Mouse (Mus musculus) adrenal gland, postnatal 4 days (tissue): ENCODE measurements around the gene BC067074. TPM values are rescaled to one million over a fixed set of nuclear protein-coding genes. Genes with fewer than 3 reads are reported as not detected.
"Not testable (repeated sequence)": the region's sequence is repeated elsewhere in the genome, so short reads cannot be mapped to it uniquely, and the experiment has no call there.

ENCODE experiments used
- DNase-seq, 2 experiments: peaks; one replicate each; pipeline ENCODE4 v3.0.0; 2021 to 2022; ENCODE audit warnings: low spot score in 2 of 2, mixed read lengths in 2 of 2
- total RNA-seq, 2 experiments: library from RNA; stranded (reverse); gene quantifications; 2 replicates each; pipeline ENCODE4 v1.2.3; 2021

Gene BC067074
- total RNA-seq, 2 experiments from 2014 or later: 3.9 to 5.7 TPM

- no peak for DNase-seq
Observed at GRCm38 (mm10) chr13:113374084-113374405, 81.1 kb downstream of the BC067074 start.

DNA sequence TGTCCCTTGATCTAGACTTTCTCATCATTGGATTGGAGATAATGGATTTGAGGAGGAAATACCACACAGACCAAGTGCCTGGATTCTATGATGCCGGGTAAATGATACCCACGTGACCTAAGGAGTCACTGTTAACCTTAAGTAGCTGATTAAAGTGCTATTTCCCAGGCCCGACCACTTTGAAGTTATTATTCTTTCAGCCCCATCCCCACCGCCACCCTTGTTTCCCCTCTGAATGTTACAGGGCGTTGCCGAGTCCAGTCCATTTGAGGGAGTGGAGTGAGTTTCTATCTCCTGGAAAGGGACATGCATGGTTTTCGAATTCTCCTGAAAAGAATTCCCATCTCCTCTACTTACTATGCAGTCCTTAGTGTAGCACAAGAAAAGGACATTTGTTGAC lies 84.7 kb downstream of the BC067074 start:
- DNase-seq: no peak

DNA sequence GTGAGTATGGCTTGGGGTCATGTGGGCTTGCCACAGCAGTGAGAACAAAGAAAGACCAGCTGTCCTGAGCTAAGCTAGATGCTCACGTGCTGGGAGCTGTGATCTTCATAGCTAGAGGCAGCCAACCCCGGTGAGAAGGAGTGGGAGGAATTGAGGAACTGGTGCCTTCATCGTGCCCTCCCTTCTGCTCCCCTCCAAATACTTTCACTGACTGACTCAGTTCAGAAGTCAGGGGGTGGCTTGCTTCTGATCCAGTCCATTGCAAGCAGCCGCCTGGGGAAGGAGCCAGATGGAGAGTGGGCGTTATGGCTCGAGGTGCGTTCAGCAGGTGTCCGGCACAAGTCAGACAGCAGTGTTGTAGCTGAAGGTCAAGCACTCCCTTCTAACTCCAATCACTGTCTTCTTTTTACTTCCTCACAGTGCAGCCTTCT lies 86.0 kb downstream of the BC067074 start:
- no peak for DNase-seq

- no peak for DNase-seq
Observed at GRCm38 (mm10) chr13:113379766-113380309, 86.9 kb downstream of the BC067074 start.

GRCm38 (mm10) chr13:113381710-113382109 lies 88.8 kb downstream of the BC067074 start:
- no peak for DNase-seq

DNA sequence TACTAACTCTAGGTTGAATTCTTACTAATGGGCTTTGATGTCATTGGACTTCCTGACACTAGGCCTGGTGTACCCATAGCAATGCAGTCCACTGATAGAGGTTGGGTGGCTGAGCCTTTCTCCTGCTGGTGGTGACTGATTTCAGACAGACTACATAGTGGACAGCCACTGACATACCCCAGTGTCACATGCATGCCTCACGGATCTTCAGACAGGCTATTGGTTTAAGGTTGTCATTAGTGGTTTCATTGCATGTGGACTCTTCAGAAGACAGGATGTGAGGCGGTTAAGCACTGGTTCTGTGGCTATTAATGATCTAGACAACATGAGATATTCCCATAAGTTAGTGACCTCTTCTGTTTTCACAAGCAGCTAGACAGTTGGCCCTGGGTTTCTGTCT lies 89.2 kb downstream of the BC067074 start:
- no peak for DNase-seq

DNA sequence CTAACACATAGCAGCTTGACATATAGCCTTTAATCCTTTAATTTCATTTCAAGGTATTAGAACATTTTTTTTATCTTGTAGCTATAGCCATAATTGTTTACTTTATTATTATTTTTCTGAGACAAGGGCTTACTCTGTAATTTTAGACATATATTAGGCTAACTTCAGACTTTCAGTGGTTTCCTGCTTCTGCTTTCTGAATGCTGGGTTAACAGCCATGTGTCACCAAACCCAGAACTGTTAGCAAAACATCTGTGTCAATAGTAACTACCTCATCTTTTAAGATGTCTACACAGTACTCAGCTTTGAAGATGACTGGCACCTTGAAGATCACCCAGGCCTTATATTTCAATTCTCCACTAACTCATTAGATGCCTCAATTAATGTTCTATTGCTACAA lies 89.8 kb downstream of the BC067074 start:
- not testable (repeated sequence) for DNase-seq

DNA sequence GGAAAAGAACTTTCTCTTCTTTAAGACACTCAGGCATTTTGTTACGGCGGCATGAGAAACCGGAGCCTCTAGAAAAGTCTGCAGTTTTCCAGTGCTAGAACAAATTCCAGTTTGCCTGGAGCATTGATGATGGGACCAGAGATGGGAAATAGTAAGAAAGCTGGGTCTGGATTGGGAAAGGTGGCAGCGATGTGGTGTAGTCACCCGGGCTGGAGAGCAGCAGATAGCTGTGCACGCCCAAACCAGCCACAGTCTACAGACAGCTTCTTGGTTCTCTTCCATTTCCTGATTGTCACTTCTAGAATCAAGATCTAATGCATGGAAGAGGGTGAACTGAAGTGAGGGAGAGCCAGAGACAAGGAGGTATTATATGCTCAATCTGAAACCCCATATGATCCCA lies 100.4 kb downstream of the BC067074 start:
- DNase-seq: no peak

- no peak for DNase-seq
Observed at GRCm38 (mm10) chr13:113394591-113394990, 101.6 kb downstream of the BC067074 start.

DNA sequence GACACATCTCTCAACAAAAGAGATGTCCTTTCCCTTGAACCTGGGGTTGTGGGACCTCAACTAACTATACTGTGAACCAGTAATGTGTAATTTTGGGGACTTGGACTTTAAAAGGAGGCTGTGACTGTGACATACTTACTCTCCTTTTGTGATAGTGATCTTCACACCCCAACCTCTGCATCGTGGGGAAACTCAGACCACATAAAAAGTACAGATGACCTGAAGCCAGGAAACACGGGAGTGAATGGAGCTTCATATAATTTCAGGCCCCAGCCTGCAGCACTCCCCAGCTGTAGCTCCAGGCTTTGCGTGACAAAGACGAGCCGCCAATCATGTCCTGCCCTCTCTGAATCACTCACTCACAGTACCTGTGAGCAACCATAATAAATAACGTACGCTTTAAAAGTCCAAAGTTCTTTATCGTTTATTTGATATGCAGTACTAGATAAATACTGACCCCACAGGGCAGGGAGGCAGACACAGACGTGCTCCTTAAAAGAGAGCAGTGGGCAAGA lies 104.1 kb downstream of the BC067074 start:
- no peak for DNase-seq

- DNase-seq: no peak
Observed at GRCm38 (mm10) chr13:113401373-113402010, 108.5 kb downstream of the BC067074 start.

DNA sequence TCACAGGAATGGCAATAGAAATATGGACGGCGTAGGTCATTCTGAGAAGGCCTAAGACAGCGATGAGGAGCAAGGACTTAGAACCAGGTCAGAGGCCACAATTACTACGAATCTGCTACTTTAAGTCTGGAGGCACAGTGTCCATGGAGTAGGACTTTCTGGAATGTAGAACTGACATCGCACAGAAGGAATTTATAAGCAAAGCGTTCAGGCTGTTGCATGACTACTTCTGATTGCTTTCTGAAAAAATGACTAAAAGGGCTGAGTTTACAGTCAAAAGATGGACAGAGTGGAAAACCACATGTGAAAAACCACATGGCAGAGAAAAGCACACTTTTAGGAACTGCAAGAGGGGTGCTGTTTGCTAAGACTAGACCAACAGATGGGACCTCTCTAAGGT lies 110.7 kb downstream of the BC067074 start:
- DNase-seq: no peak

DNA sequence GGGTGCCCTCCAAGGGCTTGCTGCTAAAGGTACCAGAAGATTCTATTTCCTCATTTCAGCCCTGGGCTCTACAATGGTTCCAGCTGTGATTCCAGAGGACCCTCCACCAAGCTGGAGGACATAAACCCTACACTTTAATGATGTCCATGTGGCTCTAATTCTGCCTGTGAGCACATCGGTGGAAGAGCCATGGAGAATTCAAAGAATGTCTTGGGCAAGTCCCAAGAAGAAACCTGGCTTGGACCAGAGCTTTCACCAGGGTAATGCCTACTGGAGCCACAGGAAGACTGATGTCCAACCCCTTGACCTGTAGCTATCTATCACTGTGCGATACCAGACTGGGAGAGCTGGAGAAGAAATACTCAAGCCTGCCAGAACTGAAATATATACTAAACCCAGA lies 111.2 kb downstream of the BC067074 start:
- no peak for DNase-seq

DNA sequence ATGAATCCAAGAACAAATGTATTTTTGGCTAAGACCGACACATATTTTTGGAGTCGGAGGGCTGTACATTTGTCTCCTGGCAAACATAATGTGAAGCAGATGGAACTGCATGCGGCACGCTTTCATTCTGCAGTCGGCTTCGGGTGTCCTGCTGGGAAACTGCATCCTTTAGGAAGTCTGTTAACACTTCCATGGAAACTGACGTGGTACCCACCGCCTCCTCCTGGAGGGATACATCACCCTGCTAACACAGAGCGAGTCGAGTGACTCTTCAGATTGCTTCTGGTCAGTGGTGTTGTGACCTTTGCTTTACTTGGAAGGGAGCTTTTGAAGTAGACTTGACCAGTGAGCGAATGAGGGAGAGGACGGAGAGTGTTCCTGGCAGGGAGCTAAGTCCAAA lies 117.0 kb downstream of the BC067074 start:
- no peak for DNase-seq

- no peak for DNase-seq
Observed at GRCm38 (mm10) chr13:113415527-113415926, 122.6 kb downstream of the BC067074 start.

DNA sequence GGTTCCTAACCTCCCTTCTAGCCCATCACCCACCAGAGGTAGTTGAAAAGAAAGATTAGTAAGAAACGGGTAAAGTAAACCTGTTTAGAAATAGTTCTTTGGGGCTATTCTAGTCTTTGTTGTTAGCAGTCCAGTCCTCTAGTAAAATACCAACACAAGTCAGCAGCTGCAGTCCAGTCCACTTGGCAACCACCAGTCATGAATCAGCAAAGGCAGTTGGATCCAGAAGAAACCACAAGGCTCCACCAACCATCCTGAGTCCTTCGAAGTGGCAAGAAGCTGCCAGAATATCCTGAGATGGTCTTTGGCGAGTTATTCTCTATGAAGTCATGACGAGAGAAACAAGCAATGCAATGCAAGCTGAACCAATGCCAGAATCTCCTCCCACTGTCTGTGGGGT lies 124.0 kb downstream of the BC067074 start:
- no peak for DNase-seq

- no peak for DNase-seq
Observed at GRCm38 (mm10) chr13:113417757-113418483, 125.0 kb downstream of the BC067074 start.

- no peak for DNase-seq
Observed at GRCm38 (mm10) chr13:113418632-113419031, 125.7 kb downstream of the BC067074 start.

- no peak for DNase-seq
Observed at GRCm38 (mm10) chr13:113421472-113421871, 128.5 kb downstream of the BC067074 start.

- DNase-seq: no peak
Observed at GRCm38 (mm10) chr13:113423825-113424224, 130.9 kb downstream of the BC067074 start.

DNA sequence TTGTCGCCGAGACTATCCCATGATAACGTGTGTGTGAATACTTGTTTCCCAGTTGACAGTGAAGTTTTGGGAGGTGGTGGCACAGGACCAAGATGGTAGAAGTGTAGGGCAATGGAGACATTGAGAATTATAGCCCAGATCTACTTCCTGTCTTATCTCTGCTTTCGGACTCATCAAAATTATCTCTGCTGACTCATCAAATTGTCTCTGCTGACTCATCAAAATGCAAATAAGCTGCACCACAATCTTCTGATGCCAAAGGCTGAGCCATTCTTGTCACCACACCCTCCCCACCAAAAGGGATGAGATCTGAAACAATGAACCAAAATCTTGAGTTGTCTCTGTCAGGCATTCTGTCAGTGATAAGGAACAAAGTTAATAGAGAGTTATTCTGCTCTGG lies 132.9 kb downstream of the BC067074 start:
- no peak for DNase-seq
